Mouse (Mus musculus) cerebellum, postnatal 10 days (tissue): ENCODE data around the gene Gm26558.
A peak's percentile ranks its signal among the peaks of the same experiment; 100 is the strongest.

Experiments
- DNase-seq, 2 experiments: peaks; one replicate each; pipeline ENCODE4 v3.0.0; 2021; ENCODE audit warnings: mixed read lengths in 2 of 2

Gm26558 gene

GRCm38 (mm10) chr2:70647681-70648080, 14.2 kb downstream of the Gm26558 start:
- no peak for DNase-seq

GRCm38 (mm10) chr2:70645266-70645780, 16.6 kb downstream of the Gm26558 start:
- peak; percentile 15 to 19 for DNase-seq

DNA sequence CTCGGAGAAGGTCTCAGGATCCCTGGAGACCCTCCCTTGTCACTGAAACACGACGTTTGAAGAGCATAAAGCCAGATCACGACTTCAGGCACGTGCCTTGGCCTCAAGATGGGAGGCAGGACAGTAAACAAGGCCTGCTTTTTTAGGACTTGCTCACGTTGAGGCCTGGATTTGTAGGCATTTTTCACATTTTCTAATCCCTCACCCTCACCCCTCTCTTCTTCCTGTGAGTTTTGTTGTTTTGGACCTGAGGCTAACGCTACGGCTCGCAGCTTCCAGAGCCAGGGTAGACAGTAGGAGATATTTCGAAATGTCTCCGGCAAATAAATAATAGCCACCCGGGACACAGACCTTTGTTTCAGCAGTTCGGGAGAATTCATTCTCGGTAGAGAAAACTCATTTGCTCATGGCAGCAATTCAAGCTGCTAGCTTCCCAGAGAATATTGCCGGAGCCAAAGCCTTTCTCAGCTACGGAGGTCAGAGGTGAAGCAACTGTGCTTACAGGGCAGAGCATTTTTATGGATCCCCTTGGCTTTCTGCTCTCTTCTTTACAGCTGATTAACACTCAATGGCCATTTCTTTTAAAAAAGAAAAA, 18.8 kb downstream of the Gm26558 start:
- no peak for DNase-seq

DNA sequence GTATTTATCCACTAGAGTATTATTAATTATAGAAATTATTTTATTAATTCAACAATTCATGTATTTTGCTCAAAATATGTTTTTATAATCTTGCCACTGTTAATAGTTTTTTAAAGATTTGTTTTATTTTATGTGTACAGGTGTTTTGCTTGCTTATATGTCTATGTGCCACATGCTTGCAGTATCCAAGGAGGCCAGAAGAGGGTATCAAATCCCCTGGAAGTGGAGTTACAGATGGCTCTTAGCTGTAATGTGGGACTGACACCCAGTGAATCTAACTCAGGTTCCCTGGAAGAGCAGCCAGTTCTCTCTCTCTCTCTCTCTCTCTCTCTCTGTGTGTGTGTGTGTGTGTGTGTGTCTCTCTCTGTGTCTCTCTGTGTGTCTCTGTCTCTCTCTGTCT, 20.9 kb downstream of the Gm26558 start:
- no peak for DNase-seq

- DNase-seq, result no peak
These were observed 27.7 kb downstream of the Gm26558 start for GRCm38 (mm10) chr2:70634028-70634690.

DNA sequence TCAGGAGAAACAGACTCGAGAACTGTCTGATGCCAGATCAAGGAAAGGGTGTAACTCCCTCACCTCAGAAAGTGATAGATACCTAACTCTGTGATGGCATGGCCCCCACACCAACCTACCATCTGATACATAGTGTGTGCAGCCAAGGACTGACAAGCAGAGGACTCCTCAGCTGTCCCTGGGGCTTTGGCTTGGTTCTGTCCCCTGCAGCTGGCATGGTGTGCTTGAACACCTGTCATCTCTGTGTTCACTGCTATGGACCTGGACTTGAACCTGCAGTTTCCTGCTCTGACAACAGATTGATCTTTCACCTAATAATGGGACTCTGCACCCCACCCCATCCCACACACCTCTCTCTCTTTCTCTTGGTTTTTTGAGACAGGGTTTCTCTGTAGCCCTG, 29.5 kb downstream of the Gm26558 start:
- DNase-seq, result no peak

- DNase-seq, result no peak
These were observed 30.6 kb downstream of the Gm26558 start for GRCm38 (mm10) chr2:70631321-70631720.

GRCm38 (mm10) chr2:70629921-70630320, 32.0 kb downstream of the Gm26558 start:
- no peak for DNase-seq

GRCm38 (mm10) chr2:70629339-70629761, 32.6 kb downstream of the Gm26558 start:
- DNase-seq, result peak; percentile 63 to 76

DNA sequence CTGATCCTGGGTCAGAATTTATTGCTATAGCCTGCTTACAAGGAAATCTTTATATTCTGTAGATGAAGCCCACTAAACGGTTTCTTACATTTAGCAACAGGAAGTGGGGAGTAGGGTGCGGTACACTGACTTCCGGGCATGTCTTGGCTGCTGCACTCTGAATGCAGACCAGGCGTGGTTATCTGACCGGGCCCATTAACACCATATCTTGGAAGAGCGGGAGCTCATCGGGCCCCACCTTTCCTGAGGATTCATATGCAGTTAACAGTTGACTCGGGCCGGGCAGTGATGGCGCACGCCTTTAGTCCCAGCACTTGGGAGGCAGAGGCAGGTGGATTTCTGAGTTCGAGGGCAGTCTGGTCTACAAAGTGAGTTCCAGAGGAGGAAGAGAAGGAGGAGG, 33.5 kb downstream of the Gm26558 start:
- DNase-seq, result no peak

- no peak for DNase-seq
These were observed 36.1 kb downstream of the Gm26558 start for GRCm38 (mm10) chr2:70625761-70626160.

- no peak for DNase-seq
These were observed 39.7 kb downstream of the Gm26558 start for GRCm38 (mm10) chr2:70622244-70622643.

DNA sequence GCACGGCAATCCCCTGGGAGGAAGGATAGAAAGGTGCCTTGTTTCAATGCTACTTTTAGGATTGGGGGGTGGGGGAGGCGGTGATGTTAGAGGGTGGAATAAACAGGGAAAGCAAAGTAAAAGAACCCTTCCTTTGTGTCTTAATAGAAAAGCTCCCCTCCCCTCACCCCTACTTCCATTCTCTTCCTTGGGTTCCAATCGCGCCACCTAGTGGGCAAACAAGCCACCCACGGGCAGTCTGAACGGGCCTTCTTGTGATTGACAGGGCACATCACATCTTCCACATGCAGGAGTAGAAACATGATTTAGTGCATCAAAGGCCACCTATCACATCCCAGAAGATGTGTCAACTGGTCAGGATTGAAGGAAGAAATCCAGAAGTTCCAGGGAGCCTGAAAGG, 41.7 kb downstream of the Gm26558 start:
- DNase-seq, result peak; percentile 79 to 83

DNA sequence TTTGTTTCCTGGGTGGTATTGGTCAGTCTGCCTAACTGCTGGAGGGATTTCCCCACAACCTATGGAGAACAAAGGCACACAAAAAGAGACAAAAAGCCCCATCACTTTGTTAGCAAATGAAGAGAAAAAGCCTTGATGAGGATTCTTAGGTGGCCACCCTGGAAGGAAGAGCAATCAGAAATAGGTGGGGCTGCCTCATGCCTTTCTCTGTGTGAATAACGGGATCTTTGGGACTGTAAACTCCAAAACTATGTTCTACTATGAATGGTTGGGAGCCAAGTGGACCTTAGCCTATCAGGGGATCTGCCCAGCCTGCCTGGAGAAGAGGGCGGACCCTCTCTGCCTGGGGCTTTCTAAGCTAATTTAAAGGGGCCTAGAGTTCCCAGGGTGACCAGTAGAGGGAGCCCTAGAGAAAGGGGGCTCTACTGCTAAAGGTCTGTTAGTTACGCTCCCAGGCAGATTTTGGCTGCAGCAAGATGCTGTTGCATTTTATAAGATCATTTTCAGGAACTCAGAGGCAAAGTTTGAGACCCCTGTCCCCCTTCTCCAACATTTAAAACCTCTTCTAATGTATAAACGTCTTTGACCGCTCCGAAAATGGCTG, 42.6 kb downstream of the Gm26558 start:
- no peak for DNase-seq

GRCm38 (mm10) chr2:70616617-70617016, 45.3 kb downstream of the Gm26558 start:
- no peak for DNase-seq

- no peak for DNase-seq
These were observed 45.8 kb downstream of the Gm26558 start for GRCm38 (mm10) chr2:70616076-70616475.

DNA sequence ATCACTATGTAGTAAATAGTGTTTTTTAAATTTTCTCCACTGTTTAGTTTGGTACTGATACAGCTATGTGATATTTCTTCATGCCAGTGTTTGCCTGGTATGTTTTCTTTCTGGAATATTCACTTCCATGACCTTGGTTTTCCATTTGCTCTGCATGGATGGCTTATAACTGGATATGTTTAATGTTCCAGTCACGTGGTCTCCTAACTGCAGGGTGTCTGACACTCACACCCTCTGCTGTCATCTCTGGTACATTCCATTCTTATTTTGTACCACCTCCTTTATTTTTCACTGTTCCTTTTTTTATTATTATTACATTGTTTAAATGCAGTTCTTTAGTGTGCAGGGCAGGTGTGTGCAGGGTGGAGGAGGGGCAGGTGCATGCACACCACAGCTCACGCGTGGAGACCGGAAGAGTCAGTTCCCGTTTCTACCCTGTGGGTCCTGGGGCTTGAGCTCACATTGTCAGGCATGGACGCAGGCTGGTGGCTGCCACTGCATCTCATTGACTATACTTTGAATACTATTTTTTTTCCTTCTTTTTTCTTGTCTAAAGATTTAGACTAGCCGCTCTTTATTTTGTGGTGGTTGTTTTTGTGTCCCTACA, 47.1 kb downstream of the Gm26558 start:
- DNase-seq, result no peak
